Mouse (Mus musculus) forebrain, embryonic 15.5 days (tissue): ENCODE results near the gene Gpr107. TPM values are rescaled to one million over a fixed set of nuclear protein-coding genes. Genes with fewer than 3 reads are reported as not detected.

ENCODE experiments used
- ATAC-seq: fragments of 200-750 bp; cut with Nextera tagmentation; replicated peaks from 2 replicates; pipeline ENCODE4 v1.8.0; 2017; ENCODE audit warnings: mild to moderate bottlenecking, moderate TSS enrichment, moderate library complexity
- H3K27ac ChIP-seq: fragments of 300-500 bp; sonication (generic); replicated peaks from 2 replicates; pipeline ENCODE4 v1.5.1; 2015; ENCODE audit warnings: mild to moderate bottlenecking, inconsistent platforms
- H3K27me3 ChIP-seq: fragments of 300-500 bp; sonication (generic); 2 replicates; pipeline ENCODE4 v1.6.1; 2015; ENCODE audit warnings: inconsistent platforms
- H3K36me3 ChIP-seq: fragments of 300-500 bp; sonication (generic); 2 replicates; pipeline ENCODE4 v1.6.1; 2015; ENCODE audit warnings: mild to moderate bottlenecking, inconsistent platforms
- H3K4me1 ChIP-seq: fragments of 300-500 bp; sonication (generic); 2 replicates; pipeline ENCODE4 v1.6.1; 2015; ENCODE audit warnings: inconsistent platforms
- H3K4me2 ChIP-seq: fragments of 300-500 bp; sonication (generic); replicated peaks from 2 replicates; pipeline ENCODE4 v1.6.1; 2015; ENCODE audit warnings: mild to moderate bottlenecking, inconsistent platforms
- H3K4me3 ChIP-seq: fragments of 300-500 bp; sonication (generic); 2 replicates; pipeline ENCODE4 v1.5.1; 2015; ENCODE audit warnings: mild to moderate bottlenecking, inconsistent platforms
- H3K9ac ChIP-seq: fragments of 300-500 bp; sonication (generic); replicated peaks from 2 replicates; pipeline ENCODE4 v1.6.1; 2015; ENCODE audit warnings: mild to moderate bottlenecking, inconsistent platforms
- H3K9me3 ChIP-seq: fragments of 300-500 bp; sonication (generic); 2 replicates; pipeline ENCODE4 v1.6.1; 2016; ENCODE audit warnings: inconsistent platforms
- WGBS: fragments of 180-500 bp; shearing (Covaris S2); methylation state at CpG from one replicate; pipeline ENCODE4 v1.1.7; 2015; ENCODE audit warnings: mixed read lengths; 5-methylcytosine and 5-hydroxymethylcytosine counted together
- polyA plus RNA-seq: library from polyadenylated mRNA; unstranded; fragments of >200 nt; fragmentation: Nextera tagmentation; extraction: Ambion mirVana; gene quantifications from 2 replicates; pipeline ENCODE4 v1.2.1, GENCODE M21; 2015

The Gpr107 gene
- polyA plus RNA-seq, 1 experiment from 2014 or later = 37.3 TPM

DNA sequence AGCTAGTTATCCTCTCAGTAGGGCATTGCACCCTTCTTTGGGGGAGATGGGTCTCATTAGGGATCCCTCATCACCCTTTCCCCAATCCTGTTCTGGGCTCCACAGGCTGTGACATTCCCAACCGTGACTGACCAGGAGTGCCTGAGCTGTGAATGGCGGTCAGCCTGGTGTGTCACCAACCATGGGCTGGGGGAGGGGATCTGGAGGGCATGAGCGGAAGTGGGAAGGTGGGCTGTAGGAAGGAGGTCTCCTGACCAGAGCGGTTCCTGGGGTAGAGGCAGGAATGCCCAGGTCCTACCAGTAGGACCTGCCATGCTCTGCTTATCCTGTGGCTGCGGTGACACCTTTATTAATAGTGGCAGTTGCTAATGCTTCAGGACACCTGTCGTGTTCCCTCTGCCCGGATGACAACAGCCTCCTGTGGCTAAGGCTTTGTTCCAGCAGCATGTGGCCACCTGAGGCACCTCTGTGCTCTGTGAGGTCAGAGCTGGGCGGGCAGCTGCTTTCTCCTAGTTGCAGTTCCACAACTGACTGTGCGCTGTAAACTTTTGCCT is 107.3 kb downstream of the Gpr107 start:
- ATAC-seq = 0 out of 2 replicates have a peak, but pooled peaks have one; percentile 2
- Histone ChIP-seq H3K9ac (peak overlapping the region; percentile 14; the same call in 1 of the 2 replicates), H3K27ac (no peak overlapping the region)

DNA sequence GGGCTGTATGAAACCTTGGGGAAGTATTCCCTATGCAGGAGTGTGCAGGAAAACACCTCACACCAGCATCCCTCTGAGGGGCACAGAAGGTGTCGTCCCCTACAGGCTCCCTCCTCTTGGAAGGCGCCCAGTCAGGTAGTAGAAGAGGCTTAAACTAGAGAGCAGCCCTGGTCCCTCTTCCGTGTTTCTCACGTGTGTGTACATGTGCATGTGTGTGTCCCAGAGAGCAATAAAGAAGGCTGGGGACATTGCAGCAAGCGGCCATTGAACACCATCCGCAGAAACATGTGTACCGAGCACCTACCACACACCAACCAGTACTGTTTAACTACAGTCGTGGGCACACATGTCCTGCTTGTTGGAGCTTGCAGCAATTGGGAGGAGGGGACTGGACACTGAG is 108.4 kb downstream of the Gpr107 start:
- Histone ChIP-seq H3K4me3 (no peak overlapping the region), H3K4me1 (peaks cover 78% of the 10 kb centered on the region), H3K27ac (no peak overlapping the region), H3K36me3 (no peaks in the 10 kb centered on the region), H3K9ac (no peak overlapping the region), H3K9me3 (no peaks in the 10 kb centered on the region), H3K27me3 (no peaks in the 10 kb centered on the region), H3K4me2 (no peak overlapping the region)
- WGBS = 91% methylated on average over 8 of the region's 8 CpGs
- ATAC-seq = no peak

More for the DNA sequence above, 107.3 kb downstream of the Gpr107 start:
- H3K4me1 ChIP-seq = peaks cover 78% of the 10 kb centered on the region
- no peaks in the 10 kb centered on the region for H3K36me3 ChIP-seq
- H3K9me3 ChIP-seq = no peaks in the 10 kb centered on the region
- H3K4me3 ChIP-seq = peak overlapping the region; percentile 40
- no peaks in the 10 kb centered on the region for H3K27me3 ChIP-seq
- 24% methylated on average over 9 of the region's 9 CpGs for WGBS
- H3K4me2 ChIP-seq = peak overlapping the region; percentile 63

DNA sequence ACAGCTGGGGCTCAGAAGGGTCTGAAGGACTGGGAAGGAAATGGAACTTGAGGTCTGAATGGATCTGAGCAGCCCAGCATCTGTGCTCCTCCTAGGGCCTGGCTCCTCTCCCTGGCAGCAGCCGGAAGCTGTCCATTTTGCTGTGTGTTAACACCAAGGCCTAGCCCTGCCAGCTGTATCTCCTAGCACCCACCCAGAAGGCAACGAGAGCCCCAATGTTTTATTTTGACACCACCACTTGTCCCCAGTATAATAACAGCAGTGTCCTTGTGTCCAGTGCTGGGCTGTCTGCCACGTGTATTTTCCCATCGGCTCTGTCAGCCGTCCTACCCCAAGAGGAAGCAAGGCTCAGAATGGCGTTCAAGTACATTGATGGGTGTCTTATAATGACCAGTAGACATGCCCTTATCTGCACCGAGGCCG is 110.9 kb downstream of the Gpr107 start:
- ATAC-seq = peak; percentile 27
- Histone ChIP-seq H3K9me3 (no peaks in the 10 kb centered on the region), H3K27me3 (no peaks in the 10 kb centered on the region), H3K4me2 (no peak overlapping the region), H3K36me3 (no peaks in the 10 kb centered on the region), H3K9ac (0 out of 2 replicates have a peak overlapping the region, but pooled peaks have one; percentile 6), H3K27ac (peak overlapping the region; percentile 92), H3K4me3 (no peak overlapping the region), H3K4me1 (peaks cover 72% of the 10 kb centered on the region)
- WGBS = 41% methylated on average over 8 of the region's 8 CpGs

DNA sequence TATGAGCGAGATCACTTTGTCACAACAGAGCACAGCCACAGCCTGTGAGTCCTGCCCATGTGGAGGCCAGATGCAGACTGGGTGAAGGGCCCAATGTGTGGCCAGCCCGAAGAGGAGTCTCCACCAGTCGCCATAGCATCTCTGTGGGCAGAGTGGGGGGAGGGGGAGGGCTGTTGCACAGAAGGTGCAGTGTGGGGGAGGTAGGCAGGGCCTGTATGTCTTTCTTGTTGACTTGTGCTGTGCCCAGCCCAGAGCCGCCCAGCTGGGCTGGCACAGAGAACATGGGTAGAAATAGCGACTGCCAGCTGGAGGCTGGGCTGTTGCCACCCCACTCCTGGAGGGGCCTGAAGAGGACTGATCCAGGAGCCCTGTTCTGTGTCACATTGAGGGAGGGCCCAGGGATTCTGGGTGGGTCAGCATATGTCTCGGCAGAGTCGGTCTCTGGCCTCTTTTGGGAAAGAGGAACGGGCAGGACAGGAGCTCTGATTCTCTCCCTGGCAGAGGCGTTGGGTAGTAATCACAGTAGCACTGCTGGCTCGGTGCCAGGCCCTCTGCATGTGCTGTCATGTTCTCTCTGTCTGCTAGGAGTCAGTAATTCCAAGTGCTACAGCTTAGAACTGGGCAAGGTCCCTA is 111.7 kb downstream of the Gpr107 start:
- Histone ChIP-seq H3K36me3 (no peaks in the 10 kb centered on the region), H3K4me2 (0 out of 2 replicates have a peak overlapping the region, but pooled peaks have one; percentile 15), H3K9me3 (no peaks in the 10 kb centered on the region), H3K4me1 (peaks cover 72% of the 10 kb centered on the region), H3K27me3 (no peaks in the 10 kb centered on the region), H3K9ac (peak overlapping the region; percentile 8; the same call in 1 of the 2 replicates), H3K4me3 (no peak overlapping the region), H3K27ac (peak overlapping the region; percentile 92)
- ATAC-seq = peak; percentile 77
- WGBS = 19% methylated on average over 10 of the region's 10 CpGs

DNA sequence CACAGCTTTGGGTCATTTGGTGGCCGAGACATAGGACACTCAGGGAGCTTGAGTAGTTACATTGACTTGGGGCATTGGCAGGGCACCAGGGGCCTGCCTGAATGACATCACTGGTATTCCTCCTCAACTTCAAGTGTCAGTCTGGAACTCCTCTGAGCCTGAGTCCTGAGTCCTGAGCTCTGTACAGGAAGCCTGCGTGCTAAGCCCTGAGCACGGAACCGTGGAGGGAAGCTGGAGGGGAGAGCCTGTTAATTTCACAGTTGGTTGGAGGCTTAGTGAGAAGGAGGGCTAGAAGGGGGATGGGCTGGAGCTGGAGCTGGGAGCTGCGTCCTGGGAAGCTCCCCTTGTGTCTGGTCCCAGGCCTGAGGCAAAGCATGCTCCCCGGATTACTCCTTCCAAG is 115.3 kb downstream of the Gpr107 start:
- WGBS = 10% methylated on average over 6 of the region's 6 CpGs
- no peak overlapping the region for H3K4me3 ChIP-seq
- H3K9ac ChIP-seq = no peak overlapping the region
- no peak overlapping the region for H3K27ac ChIP-seq
- peaks cover 66% of the 10 kb centered on the region for H3K4me1 ChIP-seq
- H3K27me3 ChIP-seq = no peaks in the 10 kb centered on the region
- no peaks in the 10 kb centered on the region for H3K9me3 ChIP-seq
- ATAC-seq = no peak
- no peaks in the 10 kb centered on the region for H3K36me3 ChIP-seq
- no peak overlapping the region for H3K4me2 ChIP-seq

Other genes starting within 250 kb of the Gpr107 start
- 2.2 and 2.7 TPM in 2 replicates for gene Ptges, start 222.5 kb upstream of the Gpr107 start, polyA plus RNA-seq
- 23.6 and 23.7 TPM in 2 replicates for gene Tor1b, start 199.4 kb upstream of the Gpr107 start, polyA plus RNA-seq
- gene Tor1a, start 184.4 kb upstream of the Gpr107 start, polyA plus RNA-seq = 102 and 103 TPM in 2 replicates
- 84.2 and 85.9 TPM in 2 replicates for gene BC005624, start 170.1 kb upstream of the Gpr107 start, polyA plus RNA-seq
- gene Usp20, start 170.0 kb upstream of the Gpr107 start, polyA plus RNA-seq = 38.8 and 39.8 TPM in 2 replicates
- 16.5 and 19.4 TPM in 2 replicates for gene Fnbp1, start 10.3 kb upstream of the Gpr107 start, polyA plus RNA-seq
- 115 and 116 TPM in 2 replicates for gene Ncs1, start 93.5 kb downstream of the Gpr107 start, polyA plus RNA-seq
- gene Hmcn2, start 162.1 kb downstream of the Gpr107 start, polyA plus RNA-seq = 0.19 and 0.22 TPM in 2 replicates